Mouse (Mus musculus): ENCODE data around the gene Slc16a1.

The Slc16a1 gene

DNA sequence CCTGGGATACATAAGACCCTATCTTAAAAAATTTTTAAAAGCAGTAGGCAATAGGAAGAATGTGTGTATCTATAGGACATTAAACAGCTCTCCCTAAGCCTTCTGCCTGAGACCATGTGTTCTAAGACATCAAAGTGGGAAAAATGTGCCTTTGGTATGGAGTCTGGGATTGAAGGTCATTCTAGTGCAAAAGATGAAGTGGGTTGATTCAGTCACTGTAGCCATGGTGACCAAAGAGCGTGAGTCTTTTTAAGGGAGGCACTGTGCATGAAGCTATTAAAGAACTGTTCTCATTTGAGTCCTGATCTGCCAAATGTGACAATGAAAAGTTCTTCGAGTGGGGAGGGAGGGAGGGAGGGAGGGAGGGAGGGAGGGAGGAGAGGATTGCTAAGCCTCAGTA, 8.7 kb upstream of the Slc16a1 start:
- Histone ChIP-seq H3K36me3 (ENCODE audit: control insufficient read depth, insufficient read depth, low read length, poor library complexity, severe bottlenecking) (no peaks in the 10 kb centered on the region), H3K27me3 (ENCODE audit: control insufficient read depth, insufficient read depth, low read length, poor library complexity, severe bottlenecking) (no peaks in the 10 kb centered on the region)
- no peak for DNase-seq (ENCODE audit: low read depth, low spot score)

- H3K27me3 ChIP-seq (ENCODE audit: control insufficient read depth, insufficient read depth, low read length, poor library complexity, severe bottlenecking) = no peaks in the 10 kb centered on the region
- no peak for DNase-seq (ENCODE audit: low read depth, low spot score)
- H3K36me3 ChIP-seq (ENCODE audit: control insufficient read depth, insufficient read depth, low read length, poor library complexity, severe bottlenecking) = no peaks in the 10 kb centered on the region
Measured at GRCm38 (mm10) chr3:104630941-104631340, 7.5 kb upstream of the Slc16a1 start.

DNA sequence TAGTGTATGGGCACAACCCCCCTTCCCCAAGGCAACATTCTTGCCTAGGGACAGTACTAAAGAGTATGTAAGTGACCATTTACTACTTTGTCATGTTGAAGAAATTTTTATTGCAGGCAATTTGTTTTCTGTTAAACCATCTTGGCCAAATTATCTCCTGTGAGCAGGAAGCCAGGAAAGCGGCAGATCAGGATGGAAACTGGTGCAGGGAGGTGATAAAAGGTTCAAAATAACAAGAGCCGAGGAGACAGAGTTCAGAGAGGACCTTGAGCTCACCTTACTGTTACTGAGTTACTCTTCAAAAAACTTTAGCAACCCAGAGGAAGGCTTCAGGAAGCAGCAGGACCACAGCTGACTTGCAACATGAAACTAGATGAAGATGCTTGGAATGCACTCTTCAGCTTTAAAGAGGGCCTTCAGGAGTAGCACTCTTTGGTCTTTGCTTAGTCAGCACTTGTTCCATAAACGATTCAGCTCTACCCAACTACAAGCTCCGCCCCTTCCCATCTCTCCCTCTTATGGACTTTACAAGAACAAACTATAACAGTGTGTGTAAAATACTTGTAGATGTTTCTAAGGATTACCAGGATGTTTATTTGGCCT, 5.8 kb upstream of the Slc16a1 start:
- Histone ChIP-seq H3K27me3 (ENCODE audit: control insufficient read depth, insufficient read depth, low read length, poor library complexity, severe bottlenecking) (no peaks in the 10 kb centered on the region), H3K36me3 (ENCODE audit: control insufficient read depth, insufficient read depth, low read length, poor library complexity, severe bottlenecking) (no peaks in the 10 kb centered on the region)
- no peak for DNase-seq (ENCODE audit: low read depth, low spot score)

- no peak for DNase-seq (ENCODE audit: low read depth, low spot score)
- H3K36me3 ChIP-seq (ENCODE audit: control insufficient read depth, insufficient read depth, low read length, poor library complexity, severe bottlenecking) = no peaks in the 10 kb centered on the region
- H3K27me3 ChIP-seq (ENCODE audit: control insufficient read depth, insufficient read depth, low read length, poor library complexity, severe bottlenecking) = no peaks in the 10 kb centered on the region
Measured at GRCm38 (mm10) chr3:104636491-104636890, 2.0 kb upstream of the Slc16a1 start.

- Histone ChIP-seq H3K36me3 (ENCODE audit: control insufficient read depth, insufficient read depth, low read length, poor library complexity, severe bottlenecking) (no peaks in the 10 kb centered on the region), H3K27me3 (ENCODE audit: control insufficient read depth, insufficient read depth, low read length, poor library complexity, severe bottlenecking) (no peaks in the 10 kb centered on the region)
- peak; percentile 42 for DNase-seq (ENCODE audit: low read depth, low spot score)
Measured at GRCm38 (mm10) chr3:104637427-104638402, 753 bp upstream of the Slc16a1 start.

- no peaks in the 10 kb centered on the region for H3K36me3 ChIP-seq (ENCODE audit: control insufficient read depth, insufficient read depth, low read length, poor library complexity, severe bottlenecking)
- no peaks in the 10 kb centered on the region for H3K27me3 ChIP-seq (ENCODE audit: control insufficient read depth, insufficient read depth, low read length, poor library complexity, severe bottlenecking)
- DNase-seq (ENCODE audit: low read depth, low spot score) = peak; percentile 62
Measured at GRCm38 (mm10) chr3:104638932-104639748, 672 bp downstream of the Slc16a1 start.

DNA sequence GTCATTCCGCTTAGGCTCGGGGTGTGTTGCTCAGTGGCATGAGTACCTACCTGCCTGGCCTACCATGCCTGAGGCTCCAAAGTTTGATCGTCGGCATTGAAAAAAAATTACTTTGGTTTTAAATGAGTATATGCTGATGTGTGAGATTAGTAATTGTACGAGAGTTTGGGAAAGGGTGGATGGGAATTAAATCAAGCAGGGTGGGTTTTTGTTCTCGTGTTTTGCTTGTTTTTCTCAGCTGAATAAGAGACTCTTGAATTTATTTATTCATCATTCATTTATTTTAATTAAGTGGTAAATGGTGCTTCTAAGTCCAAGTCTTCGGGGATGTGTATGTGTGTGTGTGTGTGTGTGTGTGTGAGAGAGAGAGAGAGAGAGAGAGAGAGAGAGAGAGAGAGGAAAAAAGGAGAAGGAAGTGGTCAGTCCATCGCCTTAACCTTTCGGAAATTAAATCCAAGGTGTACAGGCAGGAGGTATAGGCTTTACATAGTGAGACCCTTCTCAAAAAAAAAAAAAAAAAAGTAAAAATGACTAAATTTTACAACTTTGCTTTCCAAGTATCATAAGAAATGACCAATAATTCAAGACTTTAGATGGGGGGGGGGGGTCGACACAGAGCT, 1.4 kb downstream of the Slc16a1 start:
- DNase-seq (ENCODE audit: low read depth, low spot score) = no peak
- Histone ChIP-seq H3K27me3 (ENCODE audit: control insufficient read depth, insufficient read depth, low read length, poor library complexity, severe bottlenecking) (no peaks in the 10 kb centered on the region), H3K36me3 (ENCODE audit: control insufficient read depth, insufficient read depth, low read length, poor library complexity, severe bottlenecking) (no peaks in the 10 kb centered on the region)

DNA sequence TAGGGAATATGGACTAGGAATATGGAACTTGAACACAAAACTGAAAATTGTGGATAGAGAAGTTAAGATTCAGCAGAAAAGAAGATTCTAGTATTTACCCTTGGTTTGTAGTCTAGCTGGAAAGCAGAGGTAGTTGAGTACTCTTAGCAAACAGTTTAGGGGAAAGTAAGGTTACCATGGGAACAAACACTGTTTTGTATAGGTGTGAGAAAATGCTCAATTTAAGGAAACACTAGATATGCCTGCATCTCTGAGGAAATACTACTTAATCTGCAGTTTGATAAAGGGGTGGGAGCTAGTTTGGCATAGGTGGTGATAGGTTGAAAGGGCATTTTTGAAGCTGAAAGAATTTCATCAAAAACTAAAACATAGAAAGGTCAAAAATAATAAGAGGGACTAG, 2.4 kb downstream of the Slc16a1 start:
- no peaks in the 10 kb centered on the region for H3K27me3 ChIP-seq (ENCODE audit: control insufficient read depth, insufficient read depth, low read length, poor library complexity, severe bottlenecking)
- peak; percentile 69 for DNase-seq (ENCODE audit: low read depth, low spot score)
- no peaks in the 10 kb centered on the region for H3K36me3 ChIP-seq (ENCODE audit: control insufficient read depth, insufficient read depth, low read length, poor library complexity, severe bottlenecking)

- DNase-seq (ENCODE audit: low read depth, low spot score) = peak; percentile 15
- Histone ChIP-seq H3K27me3 (ENCODE audit: control insufficient read depth, insufficient read depth, low read length, poor library complexity, severe bottlenecking) (no peaks in the 10 kb centered on the region), H3K36me3 (ENCODE audit: control insufficient read depth, insufficient read depth, low read length, poor library complexity, severe bottlenecking) (no peaks in the 10 kb centered on the region)
Measured at GRCm38 (mm10) chr3:104641313-104641712, 2.8 kb downstream of the Slc16a1 start.

- DNase-seq (ENCODE audit: low read depth, low spot score) = no peak
- Histone ChIP-seq H3K36me3 (ENCODE audit: control insufficient read depth, insufficient read depth, low read length, poor library complexity, severe bottlenecking) (no peaks in the 10 kb centered on the region), H3K27me3 (ENCODE audit: control insufficient read depth, insufficient read depth, low read length, poor library complexity, severe bottlenecking) (no peaks in the 10 kb centered on the region)
Measured at GRCm38 (mm10) chr3:104643113-104643512, 4.6 kb downstream of the Slc16a1 start.

- DNase-seq (ENCODE audit: low read depth, low spot score) = peak; percentile 79
- H3K27me3 ChIP-seq (ENCODE audit: control insufficient read depth, insufficient read depth, low read length, poor library complexity, severe bottlenecking) = no peaks in the 10 kb centered on the region
Measured at GRCm38 (mm10) chr3:104643810-104644270, 5.4 kb downstream of the Slc16a1 start.

DNA sequence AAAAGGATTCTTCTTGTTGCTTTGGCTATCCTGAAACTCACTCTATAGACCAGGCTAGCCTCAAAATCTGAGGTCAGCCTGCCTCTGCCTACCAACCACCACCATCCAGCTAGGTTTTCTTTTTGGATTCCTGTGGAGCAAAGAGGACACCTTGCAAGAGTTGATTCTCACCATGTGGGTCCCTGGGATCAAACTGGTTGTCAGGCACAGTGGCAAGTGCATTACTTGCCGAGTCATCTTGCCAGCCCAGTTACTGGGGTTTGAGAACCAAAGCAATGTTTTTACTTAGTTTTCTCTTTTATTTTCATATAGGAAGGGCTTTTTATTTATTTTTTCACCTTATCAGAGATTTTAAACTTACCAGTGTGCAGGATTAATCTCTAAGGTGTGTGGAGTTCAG, 5.9 kb downstream of the Slc16a1 start:
- DNase-seq (ENCODE audit: low read depth, low spot score) = no peak
- no peaks in the 10 kb centered on the region for H3K36me3 ChIP-seq (ENCODE audit: control insufficient read depth, insufficient read depth, low read length, poor library complexity, severe bottlenecking)
- H3K27me3 ChIP-seq (ENCODE audit: control insufficient read depth, insufficient read depth, low read length, poor library complexity, severe bottlenecking) = no peaks in the 10 kb centered on the region

More at GRCm38 (mm10) chr3:104643810-104644270, 5.4 kb downstream of the Slc16a1 start:
- H3K36me3 ChIP-seq (ENCODE audit: control insufficient read depth, insufficient read depth, low read length, poor library complexity, severe bottlenecking) = no peaks in the 10 kb centered on the region

- Histone ChIP-seq H3K27me3 (ENCODE audit: control insufficient read depth, insufficient read depth, low read length, poor library complexity, severe bottlenecking) (no peaks in the 10 kb centered on the region), H3K36me3 (ENCODE audit: control insufficient read depth, insufficient read depth, low read length, poor library complexity, severe bottlenecking) (no peaks in the 10 kb centered on the region; the same call in 1 of the 2 replicates)
- no peak for DNase-seq (ENCODE audit: low read depth, low spot score)
Measured at GRCm38 (mm10) chr3:104654219-104654618, 15.8 kb downstream of the Slc16a1 start.

DNA sequence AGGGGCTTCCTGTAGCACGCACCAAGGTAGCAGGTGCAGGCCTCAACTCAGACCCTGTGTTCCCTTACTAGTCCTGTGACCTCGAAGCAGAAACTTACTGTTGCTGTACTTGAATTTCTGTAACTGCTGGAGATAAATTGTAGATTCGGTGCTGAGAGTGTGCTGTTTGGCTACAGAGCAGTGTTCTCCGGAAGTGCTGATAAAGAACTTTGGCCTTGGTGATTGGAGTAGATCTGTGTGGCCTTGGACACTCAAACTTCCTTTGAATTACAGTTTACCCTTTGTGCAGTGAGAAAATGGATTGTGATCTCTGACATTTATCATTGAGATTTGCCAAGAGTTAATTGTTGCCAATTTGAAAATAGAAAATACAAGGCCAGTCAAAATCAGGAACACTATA, 16.5 kb downstream of the Slc16a1 start:
- no peak for DNase-seq (ENCODE audit: low read depth, low spot score)
- H3K36me3 ChIP-seq (ENCODE audit: control insufficient read depth, insufficient read depth, low read length, poor library complexity, severe bottlenecking) = no peaks in the 10 kb centered on the region; the same call in 1 of the 2 replicates
- no peaks in the 10 kb centered on the region for H3K27me3 ChIP-seq (ENCODE audit: control insufficient read depth, insufficient read depth, low read length, poor library complexity, severe bottlenecking)
